Mouse (Mus musculus) kidney, adult 2 months (tissue): ENCODE data around the gene Efcab11.
"Not testable (repeated sequence)": the region's sequence is repeated elsewhere in the genome, so short reads cannot be mapped to it uniquely, and the experiment has no call there.

Experiments
- CTCF ChIP-seq: fragments of 200-500 bp; conservative IDR thresholded peaks from 2 replicates; pipeline ENCODE4 v1.5.1; 2011; ENCODE audit warnings: low read depth, mild to moderate bottlenecking, control low read depth, low read length, moderate library complexity, mixed read lengths; ENCODE audit not compliant: insufficient read depth, insufficient read length
- POLR2A ChIP-seq: fragments of 200-500 bp; IDR thresholded peaks from one replicate; pipeline ENCODE4 v1.6.1; 2011; ENCODE audit warnings: low read depth, low read length, control low read depth

GRCm38 (mm10) chr12:99806741-99807140 lies 77.5 kb downstream of the Efcab11 start:
- TF ChIP-seq CTCF, POLR2A: not testable (repeated sequence)
